Mouse (Mus musculus): Measurements from ENCODE around the gene Slc36a3.
"Not testable (repeated sequence)": the region's sequence is repeated elsewhere in the genome, so short reads cannot be mapped to it uniquely, and the experiment has no call there.

The Slc36a3 gene

DNA sequence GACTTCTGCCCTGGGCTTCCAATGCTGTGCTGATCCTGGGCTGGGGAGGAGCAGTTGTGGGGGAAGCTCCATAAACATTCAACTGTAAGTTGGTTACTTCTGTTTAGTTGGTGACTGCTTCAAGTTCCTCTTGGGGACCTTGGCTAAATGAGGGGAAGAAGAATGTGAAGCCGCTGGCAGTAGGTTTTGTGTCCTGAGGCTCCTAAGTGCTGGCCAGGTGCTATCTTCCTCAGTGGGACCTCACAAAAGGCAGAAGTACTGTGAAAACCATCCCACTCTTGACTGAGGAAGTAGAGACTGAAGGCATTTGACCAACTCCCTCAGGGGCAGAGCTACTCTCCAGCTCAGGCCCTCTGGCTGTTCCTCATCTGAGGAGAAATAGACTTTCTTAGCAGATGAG lies 44.9 kb downstream of the Slc36a3 start:
- no peak for DNase-seq (ENCODE audit: low spot score)

DNA sequence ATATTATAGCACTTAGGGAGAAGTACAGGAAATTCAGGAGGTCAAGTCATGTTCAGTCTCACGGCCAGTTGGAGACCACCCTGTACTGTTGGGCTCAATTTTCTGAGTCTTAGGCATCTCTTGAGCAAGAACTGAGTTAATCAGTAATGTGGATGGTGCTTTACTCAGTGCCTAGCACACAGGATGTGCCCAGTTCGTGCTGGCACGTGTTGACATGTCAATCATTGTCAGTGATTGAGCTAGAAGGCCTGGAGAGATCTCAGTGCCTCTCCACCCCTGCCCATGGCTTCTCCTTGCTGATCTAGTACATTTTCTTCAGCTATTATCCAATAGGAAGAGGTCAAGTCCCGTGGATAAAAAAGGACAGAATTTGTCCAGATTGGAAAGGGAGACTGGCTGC lies 46.1 kb downstream of the Slc36a3 start:
- DNase-seq (ENCODE audit: low spot score) = no peak

DNA sequence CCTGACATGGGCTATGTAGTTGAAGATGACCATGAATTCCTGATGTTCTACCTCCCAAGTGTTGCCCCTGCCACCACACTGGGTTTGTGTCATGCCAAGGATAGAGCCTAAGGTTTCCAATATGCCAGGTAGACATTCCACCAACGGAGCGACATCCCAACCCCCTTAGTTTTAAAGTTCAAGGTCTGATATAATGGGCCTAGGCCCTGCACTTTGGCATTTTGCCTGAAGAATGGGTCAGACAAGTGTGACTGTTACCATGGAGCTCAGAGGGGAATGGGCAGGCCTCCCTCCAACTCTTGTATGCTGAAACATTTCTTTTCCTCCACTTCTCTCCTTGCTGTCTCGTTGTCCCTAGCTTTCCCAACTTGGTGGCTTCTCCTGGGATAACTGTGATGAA lies 48.3 kb downstream of the Slc36a3 start:
- no peak for DNase-seq (ENCODE audit: low spot score)

DNA sequence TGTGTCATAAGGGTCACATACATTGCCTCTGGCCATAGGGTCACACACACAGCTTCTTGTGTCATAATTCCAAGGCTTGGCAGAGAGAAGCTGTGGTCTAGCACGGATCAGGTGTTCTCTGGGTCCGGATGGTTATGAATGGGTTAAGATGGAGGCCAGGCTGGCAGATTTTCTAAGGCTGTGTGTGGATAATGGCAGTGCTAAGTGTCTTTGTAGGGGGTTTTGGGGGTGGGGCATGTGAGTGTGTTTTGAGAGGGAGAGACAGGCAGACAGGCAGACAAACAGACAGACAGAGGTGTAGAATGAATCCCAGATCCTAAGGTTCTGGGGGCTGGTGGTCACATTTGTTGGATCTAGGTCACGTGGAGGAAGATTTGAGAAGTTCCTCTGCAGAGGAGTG lies 49.5 kb downstream of the Slc36a3 start:
- DNase-seq (ENCODE audit: low spot score) = no peak

DNA sequence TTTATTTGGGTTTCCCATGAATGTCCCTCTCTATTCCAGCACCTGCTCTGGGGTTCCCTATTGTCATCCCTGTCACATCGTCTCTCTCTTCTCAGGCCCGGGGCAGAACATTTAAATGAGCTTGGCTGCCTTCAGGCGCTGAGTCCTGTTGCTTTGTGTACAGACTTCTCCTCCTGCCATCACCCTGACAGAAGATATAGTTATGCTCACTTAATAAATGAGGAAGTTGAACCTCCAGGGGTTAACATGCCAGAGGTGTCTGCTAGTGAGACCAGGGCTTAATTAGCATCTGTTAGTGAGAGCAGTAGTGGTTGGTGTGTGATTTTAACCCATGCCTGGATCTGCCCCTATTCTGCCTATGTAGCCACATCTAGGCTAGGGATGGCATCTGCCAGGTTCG lies 51.6 kb downstream of the Slc36a3 start:
- no peak for DNase-seq (ENCODE audit: low spot score)

DNA sequence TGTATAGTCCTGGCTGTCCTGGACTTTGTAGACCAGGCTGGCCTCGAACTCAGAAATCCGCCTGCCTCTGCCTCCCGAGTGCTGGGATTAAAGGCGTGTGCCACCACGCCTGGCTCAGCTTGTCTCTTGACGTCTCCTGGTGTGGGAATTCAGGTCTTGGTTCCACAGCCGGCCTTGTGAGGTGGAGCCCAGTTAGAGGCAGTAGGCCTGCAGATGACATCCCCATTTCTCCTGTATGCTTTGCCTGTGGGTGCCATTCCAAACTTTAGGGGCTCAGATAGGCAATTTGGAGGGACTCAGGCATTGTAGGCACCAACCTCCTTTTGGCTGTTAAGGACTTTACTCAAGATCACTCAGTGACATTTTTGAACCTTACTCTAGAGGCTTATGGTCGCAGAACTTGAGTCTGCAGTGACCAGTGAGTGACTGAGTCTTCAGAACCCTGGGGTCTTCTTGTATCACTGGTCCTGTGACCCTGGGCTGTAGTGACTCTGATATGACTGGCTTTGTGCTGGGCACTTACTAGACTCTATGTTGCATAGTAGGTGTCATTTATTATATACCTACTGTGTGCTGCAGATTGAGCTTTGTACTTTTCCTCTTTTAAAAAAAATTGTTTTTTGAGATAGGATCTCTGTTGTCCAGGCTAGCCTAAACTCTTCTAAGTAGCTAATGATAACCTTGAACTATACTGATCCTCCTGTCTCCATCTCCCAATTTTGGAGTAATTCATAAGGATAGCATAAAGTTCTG lies 52.3 kb downstream of the Slc36a3 start:
- no peak for DNase-seq (ENCODE audit: low spot score)

DNA sequence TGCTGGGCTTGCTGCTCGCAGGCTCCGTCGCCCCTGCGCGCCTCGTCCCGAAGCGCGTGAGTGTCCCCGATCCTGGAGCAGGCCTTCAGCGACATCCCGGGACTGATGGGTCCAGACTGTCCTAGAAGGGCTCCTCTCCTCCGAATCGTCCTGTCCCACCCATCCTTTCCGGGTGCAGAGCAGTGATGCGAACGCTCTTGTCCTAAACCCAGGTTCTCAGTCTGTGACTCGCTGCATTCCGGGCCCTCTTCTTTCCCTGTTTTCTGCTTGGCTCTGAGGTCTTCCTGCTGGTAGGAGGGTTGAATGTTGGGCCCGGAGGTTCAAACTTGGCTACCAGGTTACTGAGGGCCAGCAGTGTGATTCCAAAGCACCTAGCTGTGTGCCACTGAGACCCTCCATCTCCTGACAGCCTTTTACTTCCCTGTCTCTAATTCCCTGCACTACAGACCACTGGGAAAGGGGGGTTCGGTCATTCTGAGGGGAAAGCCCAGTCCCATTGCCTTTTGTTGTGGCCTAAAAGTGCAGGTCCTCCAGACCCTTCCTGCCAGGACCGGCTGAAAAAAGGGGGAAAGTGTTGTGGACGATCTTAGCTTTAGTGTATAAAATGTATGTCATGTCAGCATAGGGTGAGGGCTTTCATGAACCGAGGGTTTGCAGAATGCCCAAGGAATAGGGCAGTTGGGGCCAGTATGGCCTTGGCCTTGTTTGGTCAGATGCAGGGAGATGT lies 53.2 kb downstream of the Slc36a3 start:
- no peak for DNase-seq (ENCODE audit: low spot score)

DNA sequence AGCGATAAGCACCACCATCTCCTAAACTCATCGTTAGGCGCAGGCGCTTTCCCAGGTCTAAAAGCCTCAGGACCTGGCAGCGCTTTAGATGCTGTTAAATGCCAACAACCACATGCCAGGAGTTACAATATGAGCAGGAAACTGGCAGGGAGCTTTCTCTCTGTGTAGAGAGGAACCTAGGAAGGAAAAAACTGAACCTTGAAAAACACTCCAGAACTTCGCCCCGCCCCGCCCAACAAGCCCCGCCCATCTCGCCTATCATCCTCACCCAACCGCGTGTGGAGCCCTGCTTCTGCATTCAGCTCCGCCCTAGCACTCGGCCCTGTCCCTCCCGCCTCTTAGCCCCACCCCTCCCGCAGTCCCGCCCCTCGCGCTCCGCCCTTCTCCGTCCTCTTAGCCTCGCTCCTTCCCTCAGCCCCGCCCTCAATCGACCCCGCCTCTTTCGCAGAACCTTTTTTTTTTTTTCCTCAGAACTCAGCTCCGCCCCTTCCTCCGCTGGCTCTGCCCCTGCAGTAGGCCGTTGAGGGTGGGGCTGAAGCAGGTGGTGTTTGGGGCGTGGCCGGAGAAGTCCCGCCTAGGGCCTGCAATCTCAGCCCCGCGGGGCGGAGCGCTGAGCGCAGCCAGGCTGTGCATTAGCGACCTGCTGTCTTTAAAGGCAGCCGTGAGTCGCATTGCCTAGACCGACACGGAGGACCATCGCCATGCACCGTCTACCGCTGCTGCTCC lies 53.9 kb downstream of the Slc36a3 start, which contains the start of gene Gm2a:
Gene Gm2a (plus strand): TSS at position 653 of the 726 bp plus-strand sequence.
- DNase-seq (ENCODE audit: low spot score) = peak; percentile 97

DNA sequence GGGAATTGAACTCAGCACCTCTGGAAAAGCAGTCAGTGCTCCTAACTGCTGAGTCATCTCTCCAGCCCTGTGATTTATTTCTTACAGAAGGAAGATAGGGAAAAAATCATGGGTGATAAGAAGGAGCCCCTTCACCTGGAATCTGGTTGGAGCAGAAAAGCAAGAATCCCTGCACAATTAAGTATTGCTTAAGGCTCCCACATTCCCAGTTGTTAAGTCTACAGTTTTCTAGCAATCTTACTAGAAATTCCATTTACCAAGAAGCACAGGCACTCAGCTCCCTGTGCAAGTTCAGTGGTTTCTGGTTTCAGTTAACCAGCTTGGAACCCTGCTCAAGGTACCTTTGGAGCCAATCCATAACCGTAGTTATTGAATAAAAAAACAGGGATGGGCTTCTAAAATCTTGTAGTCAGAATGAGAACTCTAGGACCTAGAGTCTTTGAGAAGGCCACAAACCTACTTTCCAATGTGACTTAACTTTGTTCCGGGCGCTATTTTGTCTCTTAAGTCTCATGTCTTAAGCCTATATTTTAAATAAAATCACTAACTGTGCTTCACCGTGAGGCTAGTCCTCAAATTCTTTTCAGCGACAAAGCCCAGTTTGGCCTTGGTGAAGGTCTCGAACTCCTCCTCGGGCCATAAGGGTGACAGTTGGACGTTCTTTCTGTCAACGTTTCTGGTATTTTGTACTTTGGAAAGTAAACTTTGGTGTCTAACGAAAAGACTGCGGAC lies 54.6 kb downstream of the Slc36a3 start:
- DNase-seq (ENCODE audit: low spot score) = no peak

DNA sequence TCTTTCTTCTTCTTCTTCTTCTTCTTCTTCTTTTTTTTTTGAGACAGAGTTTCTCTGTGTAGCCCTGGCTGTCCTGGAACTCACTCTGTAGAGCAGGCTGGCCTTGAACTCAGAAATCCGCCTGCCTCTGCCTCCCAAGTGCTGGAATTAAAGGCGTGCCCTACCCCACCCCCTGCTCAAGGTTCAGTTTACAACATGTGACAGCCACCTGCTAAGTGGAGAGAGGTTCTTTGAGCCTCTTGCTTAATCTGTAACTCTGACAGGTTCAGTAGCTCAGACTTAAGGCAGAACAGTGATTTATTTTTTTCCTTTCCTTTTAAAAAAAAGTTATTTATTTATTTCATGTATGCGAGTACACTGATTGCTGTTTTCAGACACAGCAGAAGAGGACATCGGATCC lies 55.2 kb downstream of the Slc36a3 start:
- DNase-seq (ENCODE audit: low spot score) = not testable (repeated sequence)

DNA sequence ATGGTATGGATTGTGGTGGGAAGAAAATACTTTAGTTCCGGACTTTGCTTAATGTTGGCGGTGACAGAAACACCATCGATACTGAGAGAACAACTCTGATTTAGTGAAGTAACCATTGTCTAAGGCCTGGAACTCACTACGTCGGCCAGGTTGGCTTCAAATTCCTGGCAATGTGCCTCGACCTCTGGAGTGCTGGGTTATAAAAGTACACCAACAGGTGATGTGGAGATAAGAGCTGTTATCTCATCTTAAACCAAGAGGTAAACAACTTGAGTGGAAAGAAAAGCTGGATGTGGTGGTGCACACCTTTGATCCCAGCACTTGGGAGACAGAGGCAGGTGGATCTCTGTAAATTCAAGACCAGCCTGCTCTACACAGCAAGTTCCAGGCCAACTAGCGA lies 58.4 kb downstream of the Slc36a3 start:
- DNase-seq (ENCODE audit: low spot score) = no peak

DNA sequence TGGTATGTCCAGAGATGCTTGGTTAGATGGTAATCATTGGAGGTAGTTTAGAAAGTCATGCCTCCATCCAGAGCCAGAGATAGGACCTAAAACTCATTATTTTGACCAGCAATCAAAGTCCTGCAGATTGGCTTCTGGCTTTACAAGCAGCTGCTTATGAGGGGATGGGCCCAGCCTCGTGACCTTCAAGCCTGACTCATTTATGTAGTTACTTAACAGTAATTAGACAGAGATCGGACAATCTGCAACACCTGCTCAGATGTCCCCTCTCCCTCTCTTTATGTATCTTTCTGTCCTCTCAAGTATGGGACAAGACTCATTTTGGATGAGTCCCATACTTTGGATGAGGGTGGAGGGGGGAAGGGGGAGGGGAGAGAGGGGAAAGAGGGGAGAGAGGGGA lies 61.6 kb downstream of the Slc36a3 start:
- DNase-seq (ENCODE audit: low spot score) = no peak

DNA sequence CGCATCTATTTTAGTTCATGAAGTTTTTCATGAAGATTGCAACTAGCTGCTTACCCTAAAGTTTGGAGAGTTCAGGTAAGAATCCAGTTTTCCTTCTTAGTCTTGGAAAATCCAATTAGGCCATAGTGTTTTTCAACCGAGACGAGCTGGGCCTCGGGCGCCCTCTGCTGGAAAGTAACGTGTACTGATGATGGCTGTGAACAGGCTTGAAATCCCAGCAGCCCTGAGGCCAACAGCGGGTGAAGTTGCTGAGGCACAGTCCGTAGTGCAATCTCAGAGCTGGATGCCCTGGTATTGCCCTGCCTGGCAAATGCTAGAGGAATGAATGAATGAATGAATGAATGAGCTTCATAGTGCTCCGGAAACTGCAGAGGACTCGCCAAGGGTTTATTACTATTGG lies 64.5 kb downstream of the Slc36a3 start:
- peak; percentile 54 for DNase-seq (ENCODE audit: low spot score)

DNA sequence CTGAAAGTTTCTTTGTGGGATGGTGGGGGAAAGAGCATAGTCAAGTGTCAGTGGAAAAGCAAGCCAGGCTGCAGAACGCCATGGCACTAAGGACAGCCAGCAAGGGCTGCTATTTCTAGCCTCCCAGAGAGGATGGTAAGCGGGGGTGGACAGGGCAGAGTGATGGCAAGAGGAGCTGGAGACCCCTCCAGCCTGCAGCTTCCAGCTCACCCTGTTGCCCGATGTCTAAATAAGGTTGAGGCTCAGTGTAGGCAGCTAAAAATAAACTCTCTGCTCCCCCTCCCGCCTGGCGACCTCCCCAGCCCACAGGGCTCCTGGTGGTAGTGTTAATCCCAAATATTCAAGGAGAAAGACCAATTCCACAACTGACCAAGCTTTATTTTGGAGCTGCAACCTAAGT lies 66.1 kb downstream of the Slc36a3 start:
- no peak for DNase-seq (ENCODE audit: low spot score)

DNA sequence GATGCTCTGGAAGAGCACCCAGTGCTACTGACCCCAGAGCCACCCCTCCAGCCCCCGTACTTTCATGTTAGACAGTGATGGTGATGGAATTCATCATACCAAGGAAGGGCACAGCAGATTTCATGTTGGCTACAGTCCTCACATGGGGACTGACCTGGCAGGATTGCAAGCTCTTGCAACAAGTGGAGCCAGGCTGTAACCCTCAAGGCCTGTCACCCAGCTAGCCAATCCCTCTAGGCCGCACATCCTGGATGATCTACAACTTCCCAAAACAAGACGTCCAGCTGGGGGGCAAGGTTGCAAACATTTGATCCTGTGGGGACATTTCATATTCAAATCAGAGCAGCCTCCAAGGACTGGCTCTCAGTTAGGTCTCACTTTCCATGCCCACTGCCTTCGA lies 66.9 kb downstream of the Slc36a3 start:
- DNase-seq (ENCODE audit: low spot score) = no peak

DNA sequence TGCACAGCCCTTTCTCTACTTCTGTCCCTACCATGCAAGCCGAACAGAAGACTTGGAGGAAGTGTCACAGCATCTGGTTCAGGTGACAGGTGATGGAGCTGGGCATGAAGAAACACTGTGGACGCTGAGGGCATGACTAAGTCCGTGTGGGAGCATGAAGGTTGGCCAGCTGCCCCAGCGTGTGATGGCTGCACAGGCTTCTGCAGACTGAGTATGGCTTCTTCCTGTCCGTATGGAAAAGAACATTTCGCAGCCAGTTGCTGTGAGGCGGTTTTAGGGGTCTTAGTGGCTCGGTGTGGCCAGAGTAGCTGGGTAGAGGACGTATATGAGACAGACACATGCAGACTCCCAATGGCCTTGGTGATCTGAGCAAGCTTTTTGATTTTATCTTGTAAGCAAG lies 70.3 kb downstream of the Slc36a3 start:
- no peak for DNase-seq (ENCODE audit: low spot score)

DNA sequence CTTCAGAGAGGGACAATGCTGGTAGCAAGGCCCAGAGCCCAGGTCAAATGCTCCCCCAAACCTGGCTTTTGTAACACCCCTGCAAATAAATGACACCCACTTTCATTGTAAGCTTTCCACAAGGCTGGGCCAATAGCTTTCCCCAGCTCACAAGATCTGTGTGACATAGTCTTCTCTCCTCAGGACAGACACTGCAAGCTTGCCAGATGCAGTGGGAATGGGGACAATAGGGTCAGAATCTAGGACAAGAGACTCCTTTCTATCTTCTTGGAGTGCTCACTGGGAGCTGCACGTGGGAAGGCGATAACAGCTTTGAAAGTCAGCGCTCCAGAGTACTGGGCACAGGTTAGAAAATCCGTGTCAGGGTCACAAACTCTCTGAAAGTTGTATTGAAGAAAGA lies 72.3 kb downstream of the Slc36a3 start:
- DNase-seq (ENCODE audit: low spot score) = no peak

DNA sequence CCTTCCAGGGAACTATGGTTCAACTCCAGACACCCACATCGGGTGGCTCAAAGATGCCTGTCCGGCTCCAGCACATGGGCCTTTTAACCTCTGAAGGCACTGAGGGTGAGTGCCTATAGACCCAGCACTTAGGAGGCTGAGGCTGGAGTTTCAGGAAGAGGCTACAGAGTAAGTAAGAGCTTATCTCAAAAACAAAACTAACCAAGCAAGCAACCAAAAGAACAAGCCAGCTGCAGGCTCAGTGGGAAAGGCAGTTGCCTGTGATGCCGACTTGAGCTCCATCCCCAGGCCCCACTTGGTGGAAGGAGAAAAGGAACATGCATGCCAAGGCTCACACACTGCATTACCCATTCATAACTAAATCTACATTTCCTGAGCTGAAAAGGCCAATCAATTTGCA lies 73.0 kb downstream of the Slc36a3 start:
- DNase-seq (ENCODE audit: low spot score) = no peak

DNA sequence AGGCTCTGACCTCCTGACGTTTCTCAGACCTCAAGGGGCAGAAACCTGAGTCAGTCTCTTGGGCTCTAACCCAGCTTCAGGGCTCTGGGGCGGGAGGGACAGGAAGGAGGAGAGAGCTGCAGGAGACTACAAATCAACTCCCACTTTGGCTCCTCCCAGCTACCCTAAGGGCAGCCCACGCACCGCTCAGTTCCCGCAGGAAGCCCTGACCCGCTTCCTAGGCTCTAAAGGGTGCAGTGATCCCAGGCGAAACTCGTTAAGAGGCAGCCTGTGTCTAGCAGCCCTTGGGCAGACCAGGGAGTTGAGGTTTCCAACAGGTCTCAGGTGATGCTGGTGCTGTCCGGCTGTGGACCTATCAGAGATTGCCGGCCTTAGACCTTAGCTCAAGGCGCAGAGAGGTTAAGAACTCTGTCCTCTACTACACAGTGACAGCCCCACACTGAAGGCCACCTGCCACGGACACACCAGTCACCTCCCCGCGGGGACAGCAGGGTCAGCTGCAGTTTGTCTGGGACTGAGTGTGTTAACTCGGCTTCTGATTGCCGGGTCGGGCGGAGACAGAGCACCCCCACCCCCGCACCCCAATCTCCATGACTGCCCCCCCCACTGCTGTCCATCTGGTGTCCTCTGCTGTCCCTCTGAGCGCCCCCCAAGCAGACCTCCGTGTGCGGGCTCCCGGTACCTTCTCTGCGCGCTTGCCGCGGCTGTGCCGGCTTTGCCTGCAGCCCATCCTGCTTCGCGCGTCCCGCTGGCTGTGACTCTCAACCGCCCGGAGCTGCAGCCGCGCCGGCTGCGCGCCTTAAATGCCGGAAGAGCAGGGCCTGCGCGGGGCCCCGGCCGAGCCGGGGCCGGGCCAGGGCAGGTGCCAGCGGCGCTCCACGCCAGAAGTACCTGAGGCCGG lies 73.9 kb downstream of the Slc36a3 start, which contains the start of gene Ccdc69:
Gene Ccdc69 (minus strand): TSS at position 801 of the 901 bp plus-strand sequence.
- DNase-seq (ENCODE audit: low spot score) = peak; percentile 76

DNA sequence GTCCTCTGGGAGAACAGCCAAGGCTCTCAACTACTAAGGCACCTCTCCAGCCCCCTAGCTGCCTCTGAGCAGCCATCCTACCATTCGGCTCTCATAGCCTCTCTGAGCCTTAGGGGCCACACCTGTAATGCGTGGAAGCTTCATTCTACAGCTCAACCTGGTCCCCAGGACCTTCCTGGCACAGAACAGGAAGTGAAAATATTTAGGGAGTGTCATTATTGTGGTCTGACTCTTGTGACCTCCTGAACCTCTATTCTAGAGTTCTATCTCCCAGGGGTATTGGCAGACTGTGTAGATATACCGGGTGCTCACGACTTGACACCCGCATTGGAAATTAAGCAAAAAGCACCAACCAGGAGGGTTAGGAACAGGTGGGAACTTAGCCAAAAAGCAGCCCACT lies 75.3 kb downstream of the Slc36a3 start:
- DNase-seq (ENCODE audit: low spot score) = no peak

DNA sequence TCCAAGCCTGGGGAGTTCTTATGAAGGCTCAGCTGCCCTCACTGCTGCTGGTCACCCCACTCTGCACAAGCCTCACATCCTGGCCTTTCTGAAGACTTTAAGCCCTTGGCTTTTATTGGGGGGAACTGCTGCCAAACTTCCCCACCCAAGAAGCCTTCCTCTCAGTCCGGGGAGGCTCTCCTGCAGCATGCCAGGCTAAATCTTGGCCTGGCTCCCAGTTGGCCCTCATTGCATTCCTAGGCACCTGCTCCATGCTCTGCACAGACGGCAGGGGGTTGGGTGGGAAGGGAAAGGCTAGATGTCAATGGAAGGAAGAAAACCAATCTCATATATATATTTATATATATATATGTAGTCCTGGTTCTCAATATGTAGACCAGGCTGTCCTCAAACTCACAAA lies 75.9 kb downstream of the Slc36a3 start:
- no peak for DNase-seq (ENCODE audit: low spot score)

All from T-cell, adult 2 months (primary cell).